Mouse (Mus musculus): ENCODE measurements around the gene Pxylp1.

DNA sequence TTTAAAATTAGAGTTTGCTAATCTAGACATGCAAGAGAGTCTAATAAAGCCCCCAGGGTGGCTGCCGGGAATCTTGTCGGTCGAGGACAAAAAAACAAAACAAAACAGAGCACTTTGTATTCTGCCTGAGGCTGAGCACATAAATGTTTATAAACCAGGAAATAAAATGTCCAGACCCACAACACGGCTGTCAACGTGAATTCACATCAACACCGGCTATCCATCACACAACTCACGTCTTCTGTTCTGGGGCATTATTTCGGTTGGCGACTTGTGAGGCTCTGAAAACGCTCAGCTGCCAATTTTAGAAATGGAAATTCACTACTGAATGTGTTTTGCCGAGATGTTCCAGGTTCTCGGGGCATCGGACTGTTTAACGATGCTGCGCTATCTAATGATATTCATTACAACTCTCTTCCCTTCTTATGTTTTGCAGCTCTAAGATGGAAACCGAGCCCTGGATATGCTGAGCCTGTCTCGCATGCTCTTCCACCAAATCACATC lies 61.6 kb downstream of the Pxylp1 start:
- no peak for TF ChIP-seq E2F4 (IDR thresholded peaks at IDR 0.05; ENCODE audit: insufficient replicate concordance, low read depth, low read length)
- no peak for TF ChIP-seq MEF2A (IDR thresholded peaks at IDR 0.05; ENCODE audit: borderline replicate concordance, low read depth, low read length)
- no peak for TF ChIP-seq ETS1 (conservative IDR thresholded peaks at IDR 0.05; ENCODE audit: low read depth, low read length)
- TF ChIP-seq KAT2A (IDR thresholded peaks at IDR 0.05; ENCODE audit: insufficient replicate concordance, low read length) = no peak
- no peak for TF ChIP-seq CTCF (conservative IDR thresholded peaks at IDR 0.05 in 1 of 2, IDR thresholded peaks at IDR 0.05 in 1 of 2; ENCODE audit: low read depth in 2 of 2, low read length in 2 of 2)
- no peak for TF ChIP-seq POLR2A (IDR thresholded peaks at IDR 0.05; ENCODE audit: low read depth, low read length)
- no peak for TF ChIP-seq MAZ (IDR thresholded peaks at IDR 0.05; ENCODE audit: low read depth, low read length)
- no peak for TF ChIP-seq EP300 (IDR thresholded peaks at IDR 0.05; ENCODE audit: low read length)
- TF ChIP-seq USF2 (conservative IDR thresholded peaks at IDR 0.05; ENCODE audit: low read depth, low read length) = no peak
- no peak for TF ChIP-seq MAFK (IDR thresholded peaks at IDR 0.05; ENCODE audit: insufficient replicate concordance, low read length)
- TF ChIP-seq JUND (conservative IDR thresholded peaks at IDR 0.05; ENCODE audit: low read depth, low read length) = no peak
- TF ChIP-seq NELFE (IDR thresholded peaks at IDR 0.05; ENCODE audit: low read depth, low read length) = no peak
- TF ChIP-seq HCFC1 (IDR thresholded peaks at IDR 0.05; ENCODE audit: low read depth, low read length) = no peak
